Mouse (Mus musculus) forebrain, postnatal 0 days (tissue): ENCODE measurements around the gene Dok7. TPM values are rescaled to one million over a fixed set of nuclear protein-coding genes. Genes with fewer than 3 reads are reported as not detected.
A peak's percentile ranks its signal among the peaks of the same experiment; 100 is the strongest.

Experiments used
- ATAC-seq: fragments of 200-750 bp; cut with Nextera tagmentation; 2 replicates; pipeline ENCODE4 v1.8.0; 2017; ENCODE audit warnings: mild to moderate bottlenecking, moderate library complexity
- DNase-seq: peaks from one replicate; pipeline ENCODE4 v3.0.0-alpha.2; 2015
- H3K27ac ChIP-seq: fragments of 300-500 bp; sonication (generic); 2 replicates; pipeline ENCODE4 v1.5.1; 2014; ENCODE audit warnings: low read depth, mild to moderate bottlenecking, antibody characterized with exemption, low read length, moderate library complexity, mixed read lengths
- H3K27me3 ChIP-seq: fragments of 300-500 bp; sonication (generic); 2 replicates; pipeline ENCODE4 v1.6.1; 2014; ENCODE audit warnings: mild to moderate bottlenecking, low read length, mixed read lengths; ENCODE audit not compliant: insufficient read depth
- H3K36me3 ChIP-seq: fragments of 300-500 bp; sonication (generic); 2 replicates; pipeline ENCODE4 v1.6.1; 2014; ENCODE audit warnings: mild to moderate bottlenecking, moderate library complexity; ENCODE audit not compliant: insufficient read depth
- H3K4me1 ChIP-seq: fragments of 300-500 bp; sonication (generic); 2 replicates; pipeline ENCODE4 v1.6.1; 2014; ENCODE audit warnings: antibody characterized with exemption; ENCODE audit not compliant: insufficient read depth
- H3K4me2 ChIP-seq: fragments of 300-500 bp; sonication (generic); 2 replicates; pipeline ENCODE4 v1.6.1; 2014; ENCODE audit warnings: low read depth, mild to moderate bottlenecking, moderate library complexity
- H3K4me3 ChIP-seq: fragments of 300-500 bp; sonication (generic); 2 replicates; pipeline ENCODE4 v1.5.1; 2014; ENCODE audit warnings: low read depth, low read length, mixed read lengths
- H3K9ac ChIP-seq: fragments of 300-500 bp; sonication (generic); 2 replicates; pipeline ENCODE4 v1.6.1; 2014; ENCODE audit warnings: mild to moderate bottlenecking
- H3K9me3 ChIP-seq: fragments of 300-500 bp; sonication (generic); 2 replicates; pipeline ENCODE4 v1.6.1; 2016; ENCODE audit warnings: low read length
- CTCF ChIP-seq: sonication (generic); IDR thresholded peaks from 2 replicates; pipeline ENCODE4 v1.5.1; 2016; ENCODE audit warnings: antibody characterized with exemption, control low read depth, low read depth
- WGBS: fragments of 180-500 bp; shearing (Covaris S2); extraction: QIAGEN DNeasy Blood & Tissue Kit; methylation state at CpG from one replicate; pipeline ENCODE4 v1.1.7; 2014; 5-methylcytosine and 5-hydroxymethylcytosine counted together
- microRNA-seq, 2 experiments: library from miRNA; unstranded; fragments of <30 nt; microRNA quantifications; one replicate each; pipeline ENCODE4; 2016
- polyA plus RNA-seq: library from polyadenylated mRNA; unstranded; fragments of >200 nt; fragmentation: Nextera tagmentation; extraction: Ambion mirVana; gene quantifications from 2 replicates; pipeline ENCODE4 v1.2.1, GENCODE M21; 2015
- total RNA-seq: library from RNA; depleted of rRNA; stranded (reverse); fragments of >200 nt; gene quantifications from 2 replicates; pipeline ENCODE4 v1.2.3, GENCODE M21; 2014; rRNA removed

Gene Dok7
- total and polyA plus RNA-seq, 2 experiments from 2014 or later = 10.1 to 15.0 TPM

GRCm38 (mm10) chr5:35131773-35132172 lies 75.2 kb downstream of the Dok7 start:
- Histone ChIP-seq H3K4me3 (no peak overlapping the region), H3K27me3 (no peaks in the 10 kb centered on the region), H3K9me3 (no peaks in the 10 kb centered on the region), H3K4me1 (no peaks in the 10 kb centered on the region; the same call in 1 of the 2 replicates), H3K4me2 (no peak overlapping the region), H3K9ac (no peak overlapping the region), H3K27ac (no peak overlapping the region), H3K36me3 (no peaks in the 10 kb centered on the region)
- DNase-seq (peak; percentile 86), ATAC-seq (peak; percentile 34; the same call in 1 of the 2 replicates)
- WGBS = 4% methylated on average over 7 of the region's 7 CpGs
- TF ChIP-seq CTCF = peak; percentile 87

DNA sequence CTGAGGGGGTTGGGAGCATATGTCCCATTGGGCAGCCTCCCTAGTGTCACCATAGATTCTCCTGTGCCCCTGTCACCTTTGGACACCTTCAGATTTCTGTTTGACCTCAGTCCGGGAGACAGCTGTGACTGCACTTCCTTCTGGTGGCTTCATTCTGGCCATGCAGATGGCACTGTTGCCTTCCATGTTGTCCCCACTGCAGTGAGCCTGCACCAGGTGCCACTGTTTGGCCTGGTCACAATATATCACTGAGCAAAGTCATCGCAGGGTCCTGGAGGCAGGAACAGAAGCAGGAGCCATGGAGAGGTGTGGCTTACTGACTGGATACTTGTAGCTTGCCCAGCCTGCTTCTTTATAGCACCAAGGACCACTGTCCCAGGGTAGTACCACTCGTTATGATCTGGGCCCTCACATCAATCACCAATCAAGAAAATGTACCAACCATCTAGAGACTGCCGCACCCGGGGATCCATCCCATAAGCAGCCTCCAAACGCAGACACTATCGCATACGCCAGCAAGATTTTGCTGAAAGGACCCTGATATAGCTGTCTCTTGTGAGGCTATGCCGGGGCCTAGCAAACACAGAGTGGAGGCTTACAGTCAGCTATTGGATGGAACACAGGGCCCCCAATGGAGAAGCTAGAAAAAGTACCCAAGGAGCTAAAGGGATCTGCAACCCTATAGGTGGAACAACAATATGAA lies 75.9 kb downstream of the Dok7 start:
- DNase-seq = no peak
- peaks cover 4% of the 10 kb centered on the region for H3K4me1 ChIP-seq
- no peak for ATAC-seq
- WGBS = 91% methylated on average over 9 of the region's 9 CpGs
- no peaks in the 10 kb centered on the region for H3K27me3 ChIP-seq
- no peaks in the 10 kb centered on the region for H3K9me3 ChIP-seq
- no peak overlapping the region for H3K9ac ChIP-seq
- no peak for TF ChIP-seq CTCF
- no peak overlapping the region for H3K27ac ChIP-seq
- H3K4me3 ChIP-seq = no peak overlapping the region
- no peaks in the 10 kb centered on the region for H3K36me3 ChIP-seq
- H3K4me2 ChIP-seq = no peak overlapping the region

DNA sequence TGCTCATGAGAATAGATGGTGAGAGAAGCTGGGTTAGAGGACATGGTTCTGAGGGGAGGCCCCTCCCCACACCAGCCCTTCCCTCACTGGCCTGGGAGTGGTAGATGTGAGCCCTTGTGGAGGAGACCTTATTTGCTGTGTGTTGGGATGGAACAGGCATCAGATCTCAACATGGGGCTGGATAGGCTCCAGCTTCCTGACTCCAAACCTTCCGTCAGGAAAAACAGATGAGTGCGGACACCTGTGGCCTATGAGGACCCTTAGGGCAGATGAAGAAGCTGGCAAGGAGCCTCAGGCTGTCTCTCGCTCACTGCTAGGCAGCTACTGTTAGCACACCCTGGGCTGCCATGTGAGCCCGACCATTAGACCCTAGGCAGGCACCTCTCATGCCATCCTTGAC lies 76.9 kb downstream of the Dok7 start:
- TF ChIP-seq CTCF = no peak
- WGBS = 69% methylated on average over 4 of the region's 4 CpGs
- H3K9ac ChIP-seq = no peak overlapping the region
- H3K36me3 ChIP-seq = no peaks in the 10 kb centered on the region
- no peaks in the 10 kb centered on the region for H3K27me3 ChIP-seq
- no peak overlapping the region for H3K4me2 ChIP-seq
- ATAC-seq (no peak), DNase-seq (no peak)
- no peak overlapping the region for H3K27ac ChIP-seq
- H3K4me3 ChIP-seq = no peak overlapping the region
- peaks cover 12% of the 10 kb centered on the region for H3K4me1 ChIP-seq
- no peaks in the 10 kb centered on the region for H3K9me3 ChIP-seq

- Histone ChIP-seq H3K4me1 (peaks cover 15% of the 10 kb centered on the region; the same call in 1 of the 2 replicates), H3K27me3 (no peaks in the 10 kb centered on the region), H3K9me3 (no peaks in the 10 kb centered on the region), H3K27ac (no peak overlapping the region), H3K36me3 (no peaks in the 10 kb centered on the region), H3K4me2 (no peak overlapping the region), H3K4me3 (no peak overlapping the region), H3K9ac (no peak overlapping the region)
- no peak for TF ChIP-seq CTCF
- ATAC-seq (no peak), DNase-seq (no peak)
- WGBS = 67% methylated on average over 3 of the region's 3 CpGs
Observed at GRCm38 (mm10) chr5:35134286-35134685, 77.7 kb downstream of the Dok7 start.

GRCm38 (mm10) chr5:35135903-35136302 lies 79.3 kb downstream of the Dok7 start:
- Histone ChIP-seq H3K4me1 (peaks cover 18% of the 10 kb centered on the region; the same call in 1 of the 2 replicates), H3K4me2 (no peak overlapping the region), H3K27me3 (no peaks in the 10 kb centered on the region), H3K9ac (no peak overlapping the region), H3K4me3 (no peak overlapping the region), H3K36me3 (no peaks in the 10 kb centered on the region), H3K27ac (no peak overlapping the region), H3K9me3 (no peaks in the 10 kb centered on the region)
- ATAC-seq = no peak
- WGBS = 70% methylated on average over 5 of the region's 5 CpGs
- no peak for TF ChIP-seq CTCF
- DNase-seq = no peak

Small RNAs within 50 kb of the gene (microRNA-seq; reads per million reads assigned to microRNA genes)
- gene Mir3097 = 6.0 to 6.2 reads per million in 2 experiments

Other genes with a start within 250 kb of the Dok7 start
- 14.5 and 27.3 TPM in 2 replicates for gene Msantd1, start 148.8 kb upstream of the Dok7 start, total RNA-seq
- gene Msantd1, start 148.8 kb upstream of the Dok7 start, polyA plus RNA-seq = 13.0 and 14.8 TPM in 2 replicates
- gene Rgs12, start 107.3 kb upstream of the Dok7 start, total RNA-seq = 60.0 and 73.8 TPM in 2 replicates
- 32.3 and 34.5 TPM in 2 replicates for gene Rgs12, start 107.3 kb upstream of the Dok7 start, polyA plus RNA-seq
- gene Hgfac, start 15.3 kb upstream of the Dok7 start, total RNA-seq = 0.69 and 2.1 TPM in 2 replicates
- gene Hgfac, start 15.3 kb upstream of the Dok7 start, polyA plus RNA-seq = 0.36 TPM in 1 of 2 replicates, not detected in the other
- 96.6 and 99.3 TPM in 2 replicates for gene Lrpap1, start 49.0 kb downstream of the Dok7 start, total RNA-seq
- gene Lrpap1, start 49.0 kb downstream of the Dok7 start, polyA plus RNA-seq = 137 and 150 TPM in 2 replicates
- 8.9 and 10.7 TPM in 2 replicates for gene Adra2c, start 221.6 kb downstream of the Dok7 start, total RNA-seq
- 1.5 and 1.7 TPM in 2 replicates for gene Adra2c, start 221.6 kb downstream of the Dok7 start, polyA plus RNA-seq